Mouse (Mus musculus) ES-Bruce4 (cell line): ENCODE measurements around the gene Upp2.

ENCODE experiments used
- CTCF ChIP-seq: IDR thresholded peaks from one replicate; pipeline ENCODE4 v1.8.1; 2011; ENCODE audit warnings: low read depth, low read length
- EP300 ChIP-seq: IDR thresholded peaks from 2 replicates; pipeline ENCODE4 v1.6.1; 2011; ENCODE audit warnings: low read depth, low read length; ENCODE audit not compliant: insufficient read depth
- POLR2A ChIP-seq: IDR thresholded peaks from one replicate; pipeline ENCODE4 v1.8.1; 2011; ENCODE audit warnings: low read length; ENCODE audit not compliant: insufficient read depth

GRCm38 (mm10) chr2:58679968-58680367 is 112.9 kb downstream of the Upp2 start:
- TF ChIP-seq POLR2A (no peak), CTCF (no peak), EP300 (no peak)
